Mouse (Mus musculus) limb, embryonic 12.5 days (tissue): ENCODE measurements around the gene Nsf. TPM values are rescaled to one million over a fixed set of nuclear protein-coding genes. Genes with fewer than 3 reads are reported as not detected.

Experiments
- ATAC-seq: fragments of 200-750 bp; cut with Nextera tagmentation; 2 replicates; pipeline ENCODE4 v1.8.0; 2017; ENCODE audit warnings: low read depth, moderate TSS enrichment; ENCODE audit not compliant: insufficient number of reproducible peaks, insufficient read depth, low FRiP score, low TSS enrichment
- H3K27ac ChIP-seq: fragments of 300-500 bp; sonication (generic); 2 replicates; pipeline ENCODE4 v1.5.1; 2016; ENCODE audit warnings: mild to moderate bottlenecking, moderate library complexity
- H3K27me3 ChIP-seq: fragments of 300-500 bp; sonication (generic); 2 replicates; pipeline ENCODE4 v1.6.1; 2016; ENCODE audit warnings: mild to moderate bottlenecking, moderate library complexity
- H3K36me3 ChIP-seq: fragments of 300-500 bp; sonication (generic); 2 replicates; pipeline ENCODE4 v1.6.1; 2016; ENCODE audit warnings: mild to moderate bottlenecking, moderate library complexity
- H3K4me1 ChIP-seq: fragments of 300-500 bp; sonication (generic); replicated peaks from 2 replicates; pipeline ENCODE4 v1.6.1; 2016
- H3K4me2 ChIP-seq: fragments of 300-500 bp; sonication (generic); 2 replicates; pipeline ENCODE4 v1.6.1; 2016; ENCODE audit warnings: mild to moderate bottlenecking, moderate library complexity
- H3K4me3 ChIP-seq: fragments of 300-500 bp; sonication (generic); replicated peaks from 2 replicates; pipeline ENCODE4 v1.5.1; 2016; ENCODE audit warnings: mild to moderate bottlenecking
- H3K9ac ChIP-seq: fragments of 300-500 bp; sonication (generic); replicated peaks from 2 replicates; pipeline ENCODE4 v1.6.1; 2016; ENCODE audit warnings: mild to moderate bottlenecking, moderate library complexity
- H3K9me3 ChIP-seq: fragments of 300-500 bp; sonication (generic); 2 replicates; pipeline ENCODE4 v1.6.1; 2016; ENCODE audit warnings: mild to moderate bottlenecking, moderate library complexity
- WGBS: fragments of 180-500 bp; shearing (Covaris S2); methylation state at CpG from one replicate; pipeline ENCODE4 v1.1.7; 2016; 5-methylcytosine and 5-hydroxymethylcytosine counted together
- polyA plus RNA-seq: library from polyadenylated mRNA; unstranded; fragments of >200 nt; fragmentation: Nextera tagmentation; extraction: Ambion mirVana; gene quantifications from 2 replicates; pipeline ENCODE4 v1.2.1, GENCODE M21; 2016

Gene Nsf
- polyA plus RNA-seq, 1 experiment from 2014 or later, result 59.0 TPM

DNA sequence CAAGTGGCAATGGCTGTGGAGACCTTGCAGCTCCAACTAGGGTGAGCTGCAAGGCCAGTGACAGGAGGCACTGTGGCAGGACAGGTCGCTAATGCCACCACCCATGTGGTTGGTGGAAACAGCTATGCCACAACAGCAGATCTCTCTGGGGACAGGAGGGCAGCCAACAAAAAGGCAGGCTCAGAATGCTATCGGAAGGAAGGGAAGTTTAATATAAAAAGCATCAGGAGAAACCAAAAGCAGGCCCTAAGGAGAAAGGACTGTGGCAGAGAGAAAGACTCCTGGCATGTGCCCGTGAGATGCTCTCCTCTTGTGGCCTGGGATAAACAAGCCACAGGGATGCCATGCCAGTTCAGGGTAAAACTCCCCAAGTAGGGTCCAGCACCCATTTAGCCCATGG, 122.1 kb downstream of the Nsf start:
- Histone ChIP-seq H3K9ac (no peak overlapping the region), H3K36me3 (peaks cover 9% of the 10 kb centered on the region), H3K9me3 (no peaks in the 10 kb centered on the region), H3K27ac (no peak overlapping the region), H3K4me2 (no peak overlapping the region), H3K4me1 (no peaks in the 10 kb centered on the region), H3K27me3 (no peaks in the 10 kb centered on the region), H3K4me3 (no peak overlapping the region)
- ATAC-seq, result no peak
- WGBS, result 85% methylated on average over 3 of the region's 3 CpGs

DNA sequence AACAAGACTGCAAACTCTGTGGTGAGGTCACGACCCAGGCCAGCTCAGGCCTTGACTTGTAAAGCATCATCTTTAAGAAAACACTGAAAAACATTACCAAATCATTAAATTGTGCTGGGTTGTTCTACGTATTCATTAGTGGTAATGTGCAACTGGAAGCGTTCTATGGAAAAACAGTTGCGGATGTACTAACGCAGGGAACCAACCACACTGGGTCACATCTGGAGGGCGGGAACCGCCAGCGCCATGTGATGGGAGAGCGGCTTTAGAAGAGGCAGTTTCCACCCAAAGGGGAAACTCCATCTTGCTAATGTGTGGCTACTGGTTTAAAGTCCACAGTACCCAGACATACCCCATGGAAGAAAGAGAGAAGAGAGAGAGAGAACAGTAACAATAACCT, 123.4 kb downstream of the Nsf start:
- no peaks in the 10 kb centered on the region for H3K4me1 ChIP-seq

GRCm38 (mm10) chr11:103829956-103830355, 123.9 kb downstream of the Nsf start:
- Histone ChIP-seq H3K27me3 (no peaks in the 10 kb centered on the region), H3K9ac (no peak overlapping the region), H3K27ac (no peak overlapping the region), H3K36me3 (peaks cover 24% of the 10 kb centered on the region), H3K4me1 (no peaks in the 10 kb centered on the region), H3K4me2 (no peak overlapping the region), H3K4me3 (no peak overlapping the region), H3K9me3 (no peaks in the 10 kb centered on the region)
- ATAC-seq, result no peak
- 69% methylated on average over 4 of the region's 4 CpGs for WGBS

More for the DNA sequence above, 123.4 kb downstream of the Nsf start:
- Histone ChIP-seq H3K9ac (no peak overlapping the region), H3K4me3 (no peak overlapping the region), H3K4me2 (no peak overlapping the region), H3K9me3 (no peaks in the 10 kb centered on the region), H3K36me3 (peaks cover 19% of the 10 kb centered on the region), H3K27ac (no peak overlapping the region), H3K27me3 (no peaks in the 10 kb centered on the region)
- no peak for ATAC-seq
- WGBS, result 78% methylated on average over 9 of the region's 9 CpGs

GRCm38 (mm10) chr11:103828866-103829265, 125.0 kb downstream of the Nsf start:
- no peak overlapping the region for H3K27ac ChIP-seq
- H3K27me3 ChIP-seq, result no peaks in the 10 kb centered on the region
- no peak overlapping the region for H3K4me3 ChIP-seq
- no peak for ATAC-seq
- 81% methylated on average over 7 of the region's 7 CpGs for WGBS
- no peaks in the 10 kb centered on the region for H3K9me3 ChIP-seq
- no peak overlapping the region for H3K9ac ChIP-seq
- H3K4me1 ChIP-seq, result no peaks in the 10 kb centered on the region
- no peak overlapping the region for H3K4me2 ChIP-seq
- H3K36me3 ChIP-seq, result peaks cover 33% of the 10 kb centered on the region

- Histone ChIP-seq H3K9me3 (no peaks in the 10 kb centered on the region), H3K27ac (no peak overlapping the region), H3K4me1 (no peaks in the 10 kb centered on the region), H3K9ac (no peak overlapping the region), H3K4me2 (no peak overlapping the region), H3K4me3 (no peak overlapping the region), H3K36me3 (peaks cover 49% of the 10 kb centered on the region), H3K27me3 (no peaks in the 10 kb centered on the region)
- no peak for ATAC-seq
- WGBS, result 84% methylated on average over 6 of the region's 6 CpGs
Measured at GRCm38 (mm10) chr11:103827201-103827600, 126.7 kb downstream of the Nsf start.

DNA sequence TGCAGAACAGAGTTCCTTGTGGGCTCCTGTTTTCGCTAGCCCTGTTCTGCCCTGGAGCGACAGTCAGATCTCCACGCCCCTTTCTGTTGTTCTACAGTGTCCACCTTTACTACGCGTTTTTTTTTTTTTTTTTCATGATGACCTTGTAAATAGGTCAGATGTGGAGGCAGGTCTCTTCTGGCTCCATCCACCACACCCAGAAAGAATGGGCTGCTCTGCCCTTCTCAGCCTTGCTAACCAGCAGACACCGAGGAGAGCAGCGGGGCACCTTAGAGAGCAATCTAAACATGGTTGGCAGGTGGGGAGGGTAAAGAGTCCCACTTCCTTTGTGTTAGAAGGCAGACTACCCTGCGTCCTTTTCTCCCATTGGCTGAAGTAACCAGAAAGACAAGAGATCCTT, 137.1 kb downstream of the Nsf start:
- 89% methylated on average over 8 of the region's 8 CpGs for WGBS
- no peak overlapping the region for H3K4me3 ChIP-seq
- no peaks in the 10 kb centered on the region for H3K9me3 ChIP-seq
- H3K27me3 ChIP-seq, result peaks cover 41% of the 10 kb centered on the region
- no peak overlapping the region for H3K9ac ChIP-seq
- ATAC-seq, result no peak
- H3K36me3 ChIP-seq, result peaks cover 8% of the 10 kb centered on the region; the same call in 1 of the 2 replicates
- H3K27ac ChIP-seq, result no peak overlapping the region
- H3K4me2 ChIP-seq, result no peak overlapping the region
- H3K4me1 ChIP-seq, result peaks cover 10% of the 10 kb centered on the region

DNA sequence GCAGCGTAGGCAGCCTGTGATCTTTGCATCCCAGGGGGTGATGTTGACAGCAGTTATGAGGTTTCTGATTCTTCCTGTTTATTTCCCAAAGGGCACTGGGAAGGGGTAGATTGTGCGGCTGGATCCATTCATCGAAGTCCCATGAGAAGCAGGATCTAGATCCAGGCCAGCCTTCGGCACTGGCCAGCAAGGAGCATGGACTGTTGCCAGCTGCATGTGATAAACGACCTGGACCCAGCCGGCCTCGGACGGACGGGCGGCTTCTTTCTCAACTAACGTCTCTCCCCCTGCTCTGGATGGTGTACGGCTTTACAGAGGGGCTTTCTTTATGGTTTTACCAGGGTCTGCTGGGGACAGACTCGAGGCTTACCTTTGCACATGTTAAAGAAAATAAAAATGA, 137.9 kb downstream of the Nsf start:
- H3K9ac ChIP-seq, result no peak overlapping the region
- ATAC-seq, result no peak
- no peak overlapping the region for H3K27ac ChIP-seq
- H3K4me2 ChIP-seq, result no peak overlapping the region
- peaks cover 48% of the 10 kb centered on the region for H3K27me3 ChIP-seq
- peaks cover 10% of the 10 kb centered on the region for H3K4me1 ChIP-seq
- no peak overlapping the region for H3K4me3 ChIP-seq
- peaks cover 3% of the 10 kb centered on the region; the same call in 1 of the 2 replicates for H3K36me3 ChIP-seq
- H3K9me3 ChIP-seq, result no peaks in the 10 kb centered on the region
- 42% methylated on average over 13 of the region's 13 CpGs for WGBS

DNA sequence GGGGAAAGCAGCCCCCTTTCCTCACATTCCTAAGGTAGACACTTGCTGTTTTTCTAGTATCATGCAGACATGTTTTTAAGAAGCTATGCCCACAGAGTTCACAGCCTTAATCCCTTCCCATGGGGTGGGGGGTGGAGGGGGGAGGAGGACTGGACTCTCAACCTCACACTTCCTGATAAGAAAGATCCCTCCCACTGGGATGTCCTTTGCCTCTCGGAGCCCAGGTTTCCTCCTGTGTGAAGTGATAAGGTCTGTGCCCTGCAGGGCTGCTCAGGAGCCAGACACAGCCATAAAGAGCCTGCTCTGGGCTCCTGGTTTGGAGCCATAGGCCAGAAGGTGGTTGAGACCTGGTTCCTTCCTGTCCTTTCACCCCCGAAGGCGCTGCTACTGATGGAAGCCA, 139.0 kb downstream of the Nsf start:
- WGBS, result 21% methylated on average over 3 of the region's 3 CpGs
- H3K4me1 ChIP-seq, result peaks cover 17% of the 10 kb centered on the region
- no peaks in the 10 kb centered on the region for H3K36me3 ChIP-seq
- H3K4me3 ChIP-seq, result no peak overlapping the region
- H3K27me3 ChIP-seq, result peaks cover 60% of the 10 kb centered on the region
- no peak for ATAC-seq
- H3K9ac ChIP-seq, result no peak overlapping the region
- H3K9me3 ChIP-seq, result no peaks in the 10 kb centered on the region
- no peak overlapping the region for H3K4me2 ChIP-seq
- no peak overlapping the region for H3K27ac ChIP-seq

DNA sequence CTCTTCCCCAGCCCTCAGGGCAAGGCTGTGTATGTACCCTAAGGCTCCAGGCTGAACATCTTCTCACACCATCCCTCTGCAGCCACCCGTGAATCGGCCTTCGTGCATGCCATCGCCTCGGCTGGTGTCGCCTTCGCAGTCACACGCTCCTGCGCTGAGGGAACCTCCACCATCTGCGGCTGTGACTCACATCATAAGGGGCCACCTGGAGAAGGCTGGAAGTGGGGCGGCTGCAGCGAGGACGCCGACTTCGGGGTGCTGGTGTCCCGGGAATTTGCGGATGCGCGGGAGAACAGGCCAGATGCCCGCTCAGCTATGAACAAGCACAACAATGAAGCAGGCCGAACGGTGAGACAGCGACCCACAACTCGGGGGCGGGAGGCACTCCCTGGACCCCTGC, 142.6 kb downstream of the Nsf start:
- Histone ChIP-seq H3K36me3 (no peaks in the 10 kb centered on the region), H3K9me3 (no peaks in the 10 kb centered on the region), H3K27ac (no peak overlapping the region), H3K4me1 (peaks cover 29% of the 10 kb centered on the region), H3K4me3 (no peak overlapping the region), H3K9ac (no peak overlapping the region), H3K4me2 (no peak overlapping the region), H3K27me3 (peaks cover 96% of the 10 kb centered on the region)
- 62% methylated on average over 25 of the region's 25 CpGs for WGBS
- no peak for ATAC-seq

GRCm38 (mm10) chr11:103810631-103811030, 143.2 kb downstream of the Nsf start:
- ATAC-seq, result no peak
- H3K4me3 ChIP-seq, result peak overlapping the region; percentile 63
- 17% methylated on average over 12 of the region's 12 CpGs for WGBS
- H3K27me3 ChIP-seq, result peaks cover 99% of the 10 kb centered on the region
- peaks cover 22% of the 10 kb centered on the region for H3K4me1 ChIP-seq
- no peak overlapping the region for H3K27ac ChIP-seq
- H3K36me3 ChIP-seq, result no peaks in the 10 kb centered on the region
- H3K9me3 ChIP-seq, result peaks cover 4% of the 10 kb centered on the region; the same call in 1 of the 2 replicates
- peak overlapping the region; percentile 100 for H3K4me2 ChIP-seq
- peak overlapping the region; percentile 60 for H3K9ac ChIP-seq

DNA sequence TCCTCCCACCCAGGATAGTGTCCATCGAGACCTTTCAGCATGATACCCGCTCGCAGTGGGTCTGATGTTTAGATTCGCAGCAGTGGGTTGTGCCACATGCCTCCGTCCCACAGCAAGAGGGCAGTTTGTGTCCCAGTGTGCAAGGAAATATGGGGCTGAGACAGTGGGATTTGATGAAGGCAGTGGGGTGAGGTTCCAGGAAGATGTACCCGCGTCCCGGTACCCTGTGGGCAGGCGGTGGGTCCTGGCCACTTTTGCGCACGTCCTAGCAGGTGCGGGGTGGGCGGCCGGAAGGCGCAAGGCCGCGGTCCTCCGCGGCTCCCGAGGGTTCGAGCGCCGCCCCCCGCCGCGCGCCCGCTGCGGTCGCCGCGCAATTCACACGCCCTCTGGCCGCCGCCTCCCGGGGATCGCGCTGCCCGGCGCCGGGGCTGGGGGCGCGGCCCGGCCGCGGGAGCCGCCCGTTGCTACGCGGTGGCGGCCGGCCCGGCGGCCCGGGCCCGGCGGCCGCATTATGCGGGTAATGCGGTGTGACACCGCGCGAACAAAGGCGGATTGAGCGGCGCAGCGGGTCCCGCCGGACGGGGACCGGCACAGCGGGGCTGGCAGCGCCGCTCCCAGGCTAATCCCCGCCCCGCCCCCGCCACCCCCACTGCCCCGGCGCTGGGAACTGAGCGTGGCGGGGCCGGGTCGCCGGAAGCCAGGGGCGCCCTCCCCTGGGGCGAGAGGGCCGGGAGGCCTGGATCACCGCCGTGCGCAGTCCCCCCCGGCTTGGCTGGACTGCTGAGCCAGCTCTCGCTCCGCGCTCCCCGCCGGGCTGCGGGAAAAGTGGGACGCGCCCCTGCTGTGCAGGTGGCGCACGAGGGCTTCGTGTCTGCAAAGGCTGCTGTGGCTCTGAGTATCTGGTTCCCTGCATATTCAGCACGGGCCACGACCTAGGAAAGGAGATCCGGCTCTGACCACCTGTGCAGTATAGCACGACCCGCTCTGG, 144.0 kb downstream of the Nsf start:
- Histone ChIP-seq H3K36me3 (no peaks in the 10 kb centered on the region), H3K27me3 (peaks cover 99% of the 10 kb centered on the region), H3K4me1 (peaks cover 20% of the 10 kb centered on the region), H3K4me3 (peak overlapping the region; percentile 63), H3K9me3 (peaks cover 9% of the 10 kb centered on the region; the same call in 1 of the 2 replicates), H3K9ac (peak overlapping the region; percentile 60), H3K27ac (no peak overlapping the region), H3K4me2 (peak overlapping the region; percentile 100)
- under 1% methylated on average over 103 of the region's 107 CpGs for WGBS
- ATAC-seq, result no peak
